Mouse (Mus musculus) lung, postnatal 14 days (tissue): Measurements from ENCODE around the gene Rbbp8nl.

Source experiments
- DNase-seq: peaks from one replicate; pipeline ENCODE4 v3.0.0; 2021

Rbbp8nl gene

GRCm38 (mm10) chr2:180289440-180290108 lies at the start of gene Rbbp8nl:
Gene Rbbp8nl (minus strand): TSS chr2:180289879.
- peak; percentile 78 for DNase-seq

DNA sequence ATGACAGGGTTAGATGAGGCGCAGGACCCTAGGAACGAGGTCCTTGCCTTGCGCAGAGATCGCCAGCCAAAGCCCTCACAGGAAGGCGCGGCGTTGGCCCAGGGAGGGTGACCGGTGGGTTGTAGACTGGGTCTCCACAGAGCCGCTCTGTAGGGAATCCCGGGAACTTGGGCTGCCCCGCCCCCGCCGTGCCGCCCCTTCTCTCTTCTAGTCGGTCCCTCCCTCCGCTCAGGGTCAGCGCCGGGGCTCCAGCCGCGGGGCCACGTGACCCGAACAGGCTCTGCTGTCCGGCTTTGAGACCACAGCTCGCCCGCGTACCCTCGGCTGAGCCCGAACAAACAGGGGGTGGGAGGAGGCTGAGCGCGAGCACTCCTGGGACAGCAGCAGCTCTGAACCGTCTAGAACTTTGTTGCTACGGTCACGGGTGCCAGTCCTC lies 44.9 kb upstream of the Rbbp8nl start, which contains the start of gene Gata5:
Gene Gata5, minus strand, starts transcription at position 149 of the 436 bp plus-strand sequence.
- DNase-seq, result peak; percentile 75

DNA sequence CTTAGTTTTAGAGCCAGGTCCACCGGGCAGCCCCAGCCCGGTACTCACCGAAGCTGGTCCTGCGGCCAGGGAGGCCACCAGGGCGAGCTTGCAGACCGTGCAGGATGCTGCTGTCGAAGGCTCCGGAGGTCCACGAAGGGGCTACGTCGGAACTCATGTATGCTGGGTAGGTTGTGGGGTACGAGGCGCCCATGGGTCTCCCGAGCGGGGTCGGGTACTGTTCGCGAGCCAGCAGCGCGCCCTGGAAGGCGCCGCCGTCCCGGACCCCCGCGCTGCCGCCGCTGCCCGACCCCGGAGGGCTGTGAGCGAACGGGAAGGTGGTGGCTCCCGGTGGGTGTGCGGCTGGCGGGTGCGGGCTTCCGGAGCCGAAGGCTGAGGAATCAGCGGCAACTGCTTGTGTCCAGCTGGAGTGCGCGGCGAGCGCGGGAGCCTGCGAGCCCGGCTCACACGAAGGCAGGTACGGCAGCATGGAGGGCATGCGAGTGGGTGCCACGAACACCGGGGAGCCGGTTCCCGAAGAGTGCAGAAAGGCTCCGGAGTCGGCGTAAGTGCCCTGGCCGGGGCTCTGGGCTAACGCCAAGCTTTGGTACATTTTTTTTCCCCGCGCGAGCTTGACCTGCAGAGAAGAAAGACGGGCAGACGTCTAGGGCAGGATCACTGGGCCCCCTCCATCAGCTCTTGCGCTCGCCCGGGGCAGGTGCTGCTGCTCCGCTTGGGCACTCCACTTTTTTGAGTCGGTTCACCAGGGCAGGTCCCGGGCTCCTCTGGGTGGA lies 44.3 kb upstream of the Rbbp8nl start:
- no peak for DNase-seq

GRCm38 (mm10) chr2:180329466-180329865 lies 39.8 kb upstream of the Rbbp8nl start:
- no peak for DNase-seq

- DNase-seq, result peak; percentile 53
Observed at GRCm38 (mm10) chr2:180322674-180323355, 33.1 kb upstream of the Rbbp8nl start.

DNA sequence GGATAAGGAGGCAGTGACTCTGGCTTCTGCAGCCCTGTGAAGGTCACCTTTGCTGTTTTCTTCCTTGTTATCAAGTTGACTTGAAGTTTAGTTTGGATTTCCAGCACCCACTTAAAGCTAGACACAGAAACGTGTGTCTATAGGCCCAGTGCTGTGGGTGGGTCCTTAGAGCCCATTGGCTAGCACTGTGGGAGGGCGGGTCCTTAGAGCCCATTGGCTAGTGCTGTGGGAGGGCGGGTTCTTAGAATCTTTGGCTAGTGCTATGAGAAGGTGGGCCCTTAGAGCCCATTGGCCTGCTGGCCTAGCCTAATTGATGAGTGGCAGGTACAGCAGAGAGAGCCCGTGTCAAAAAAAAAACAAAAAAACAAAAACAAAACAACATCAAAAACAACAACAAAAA lies 30.5 kb upstream of the Rbbp8nl start:
- DNase-seq, result no peak

DNA sequence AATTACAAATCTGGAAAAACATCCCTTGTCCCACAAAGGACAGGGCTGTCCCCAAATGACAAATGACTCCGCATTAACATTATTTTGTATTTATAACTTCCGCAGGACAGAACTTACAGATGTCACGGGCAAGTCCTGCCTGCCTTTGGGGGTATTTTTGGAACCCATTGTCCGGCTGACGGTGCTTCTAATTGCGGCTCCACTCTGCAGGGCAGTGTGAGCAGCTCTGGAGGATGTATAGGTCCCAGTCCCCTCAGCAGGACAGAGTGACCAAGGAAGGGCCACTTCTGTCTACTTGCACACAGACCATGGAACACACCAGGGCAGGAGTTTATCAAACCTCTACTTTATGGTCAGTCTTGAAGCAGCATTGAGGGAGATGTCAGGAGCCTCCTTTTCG lies 27.9 kb upstream of the Rbbp8nl start:
- DNase-seq, result no peak

- no peak for DNase-seq
Observed at GRCm38 (mm10) chr2:180314292-180314691, 24.6 kb upstream of the Rbbp8nl start.

- no peak for DNase-seq
Observed at GRCm38 (mm10) chr2:180311147-180311546, 21.5 kb upstream of the Rbbp8nl start.

DNA sequence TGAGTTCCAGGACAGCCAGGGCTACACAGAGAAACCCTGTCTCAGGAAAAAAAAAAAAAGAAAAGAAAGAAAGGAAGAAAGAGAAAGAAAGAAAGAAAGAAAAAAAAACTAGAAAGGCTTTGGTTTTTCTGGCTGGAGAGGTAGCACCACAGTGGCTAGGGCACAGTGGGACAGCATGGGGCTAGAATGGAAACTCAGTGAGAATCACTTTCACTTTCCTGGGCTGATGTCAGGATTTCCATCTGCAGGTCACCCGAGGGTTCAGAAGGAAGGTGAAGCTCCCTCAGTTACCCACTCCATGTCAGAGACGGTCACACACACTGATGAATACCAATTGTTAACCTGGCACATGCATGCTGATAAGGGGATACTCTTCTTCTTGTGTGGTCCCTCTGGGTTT lies 18.0 kb upstream of the Rbbp8nl start:
- no peak for DNase-seq

DNA sequence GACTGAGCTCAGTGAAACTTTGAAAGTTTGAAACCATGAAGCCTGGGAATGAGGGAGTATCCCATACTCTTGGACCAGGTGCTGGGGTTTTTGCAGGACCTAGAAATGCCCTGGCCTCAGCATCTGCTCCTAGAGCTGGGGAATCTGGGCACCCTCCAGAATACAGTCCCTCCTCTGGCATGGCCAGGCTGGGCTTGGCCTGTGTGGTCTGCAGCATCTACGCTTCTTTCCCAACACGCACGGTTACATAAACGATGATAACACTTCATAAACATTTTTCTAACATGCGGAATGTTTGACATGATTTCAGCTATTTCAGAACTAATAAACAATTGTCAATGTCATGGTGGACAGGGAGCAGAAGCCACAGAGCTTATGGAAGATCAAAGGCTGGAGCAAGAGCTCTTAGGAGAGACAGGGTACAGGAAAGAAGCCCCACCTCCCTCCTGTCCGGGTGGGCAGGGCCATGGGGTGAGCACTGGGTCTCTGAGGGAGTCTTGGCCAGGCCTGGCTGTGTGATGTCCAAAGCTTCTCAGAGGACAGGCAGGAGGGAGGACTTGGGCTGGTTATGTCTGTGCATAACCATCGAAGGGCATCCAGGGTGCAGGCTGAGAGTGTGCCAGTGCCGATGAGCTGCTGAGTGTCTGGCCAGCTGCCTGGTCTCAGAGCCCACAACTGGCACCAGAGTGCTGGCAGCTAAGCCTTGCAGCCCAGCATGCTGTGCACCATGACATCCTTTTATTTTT lies 16.9 kb upstream of the Rbbp8nl start:
- peak; percentile 61 for DNase-seq

DNA sequence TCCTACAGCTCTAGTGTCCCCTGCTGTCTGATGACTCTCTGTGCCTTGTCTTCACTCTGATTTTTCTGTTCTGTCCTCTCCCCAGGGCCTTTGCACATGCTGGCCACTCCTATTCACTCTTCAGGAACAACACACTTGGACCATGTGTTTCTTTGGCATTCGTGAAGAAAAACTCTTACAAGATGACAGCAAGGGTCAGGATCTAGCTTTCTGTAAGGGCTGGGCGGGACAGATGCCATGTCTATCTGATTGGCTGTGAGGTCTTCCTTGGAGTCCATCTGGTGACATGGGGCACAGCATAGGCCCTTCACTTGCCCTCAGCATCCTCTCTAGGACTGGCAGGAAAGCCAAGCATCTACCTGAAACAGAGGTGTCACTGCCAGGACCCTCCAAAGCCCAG lies 16.3 kb upstream of the Rbbp8nl start:
- DNase-seq, result no peak

GRCm38 (mm10) chr2:180305490-180305889 lies 15.8 kb upstream of the Rbbp8nl start:
- no peak for DNase-seq

DNA sequence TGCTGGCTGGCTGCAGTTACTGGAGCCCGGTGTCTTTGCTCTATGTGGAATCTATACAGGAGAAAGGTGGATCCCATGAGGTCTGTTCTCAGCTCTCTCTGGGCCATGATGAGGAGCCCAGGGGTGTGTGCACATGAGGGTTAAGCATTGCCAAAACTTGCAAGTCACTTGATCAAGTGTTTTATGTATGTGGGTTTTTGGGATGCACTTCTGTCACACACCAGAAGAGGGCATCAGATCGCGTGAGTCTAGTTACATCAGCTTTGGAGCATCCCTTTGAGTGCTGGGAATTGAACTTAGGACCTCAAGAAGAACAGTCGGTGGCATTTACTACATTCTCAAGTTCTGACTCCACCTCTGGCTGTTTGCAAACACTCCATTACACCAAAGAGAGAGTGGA lies 14.9 kb upstream of the Rbbp8nl start:
- no peak for DNase-seq

- peak; percentile 57 for DNase-seq
Observed at GRCm38 (mm10) chr2:180303468-180303867, 13.8 kb upstream of the Rbbp8nl start.

DNA sequence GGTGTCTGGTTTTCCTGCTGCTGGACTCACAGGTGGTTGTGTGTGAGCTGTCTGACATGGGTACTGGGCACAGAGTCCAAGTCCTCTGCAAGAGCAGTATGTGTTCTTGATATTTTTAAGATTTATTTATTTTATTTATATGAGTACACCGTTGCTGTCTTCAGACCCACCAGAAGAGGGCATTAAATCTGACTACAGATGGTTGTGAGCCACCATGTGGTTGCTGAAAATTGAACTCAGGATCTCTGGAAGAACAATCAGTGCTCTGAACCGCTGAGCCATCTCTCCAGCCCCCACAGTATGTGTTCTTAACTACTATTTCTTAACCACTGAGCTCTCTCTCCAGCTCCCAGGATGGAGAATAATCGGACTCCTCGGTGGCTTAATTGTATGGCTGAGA lies 12.5 kb upstream of the Rbbp8nl start:
- DNase-seq, result no peak

DNA sequence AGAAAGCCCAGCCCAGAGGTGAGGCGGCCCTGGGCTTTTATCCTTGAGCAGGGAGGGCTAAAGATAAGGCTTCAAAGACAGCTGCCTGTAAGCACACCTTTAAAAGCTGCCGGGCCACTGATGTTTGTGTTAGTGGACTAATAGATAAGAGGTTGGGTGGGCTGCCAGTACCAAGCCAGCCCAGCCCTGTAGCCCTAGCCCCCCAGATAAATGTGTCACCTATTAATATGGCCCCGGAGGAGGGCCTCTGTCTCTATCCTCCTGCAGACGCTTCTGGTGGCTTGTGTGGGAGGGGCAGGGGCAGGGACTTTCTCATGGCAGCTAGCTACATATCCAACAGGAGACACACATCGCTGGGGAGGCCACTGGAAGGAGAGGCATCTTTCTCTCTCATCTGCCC lies 11.1 kb upstream of the Rbbp8nl start:
- DNase-seq, result no peak

DNA sequence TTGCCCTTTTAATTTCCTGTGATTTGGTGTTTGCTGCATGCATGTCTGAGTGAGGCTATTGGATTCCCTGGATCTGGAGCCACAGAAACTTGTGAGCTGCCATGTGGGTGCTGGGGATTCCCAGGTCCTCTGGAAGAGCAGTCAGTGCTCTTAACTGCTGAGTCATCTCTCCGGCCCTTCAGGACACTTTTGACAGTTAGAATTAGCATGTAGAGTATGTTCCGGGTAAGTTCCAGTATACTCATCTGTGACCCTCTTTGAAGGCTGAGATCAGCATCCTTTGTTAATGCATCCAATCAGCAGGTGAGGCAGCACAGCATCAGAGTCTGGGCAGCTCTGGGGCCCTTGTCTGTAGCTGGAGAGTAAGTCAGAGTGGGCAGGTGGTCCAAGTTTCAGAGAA lies 10.6 kb upstream of the Rbbp8nl start:
- no peak for DNase-seq

DNA sequence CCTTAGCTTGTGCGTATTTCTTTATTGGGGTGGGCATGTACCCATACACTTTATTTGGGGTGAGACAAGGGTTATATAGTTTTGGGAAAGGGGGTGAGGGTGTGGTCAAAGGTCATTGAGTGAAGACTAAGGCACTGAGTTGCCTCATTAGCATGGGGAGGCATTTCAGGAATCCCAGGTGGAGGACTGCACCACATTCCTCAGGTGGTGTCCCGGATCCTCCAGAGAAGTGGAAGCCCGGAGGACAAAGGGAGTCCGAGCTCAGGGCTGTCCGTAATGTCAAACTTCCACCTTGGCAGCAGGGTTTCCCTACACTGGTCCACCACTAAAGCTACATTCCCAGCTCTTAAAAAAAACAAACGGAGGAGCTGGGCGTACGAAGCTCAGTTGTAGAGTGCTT lies 3.2 kb upstream of the Rbbp8nl start:
- DNase-seq, result no peak

DNA sequence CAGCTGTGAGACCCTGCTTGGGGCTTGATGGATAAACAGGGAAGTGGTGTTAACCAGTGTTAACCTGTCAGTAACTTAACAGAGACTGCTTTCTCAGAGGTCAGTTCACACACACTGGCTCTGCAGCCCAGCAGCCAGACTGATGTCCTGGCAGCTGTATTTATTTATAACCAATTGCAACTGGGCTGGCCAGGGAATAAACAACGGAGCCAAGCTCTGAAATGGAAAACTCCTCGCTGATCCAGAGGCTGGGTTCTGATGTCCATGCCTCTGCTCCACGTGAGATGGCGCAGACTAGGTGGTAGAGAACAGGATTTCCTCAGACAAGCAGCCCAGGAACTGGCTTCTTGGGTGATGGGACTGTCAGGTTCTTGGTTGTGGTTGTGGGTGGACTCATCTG lies 2.3 kb upstream of the Rbbp8nl start:
- peak; percentile 40 for DNase-seq

- DNase-seq, result no peak
Observed at GRCm38 (mm10) chr2:180291566-180291965, 1.9 kb upstream of the Rbbp8nl start.

DNA sequence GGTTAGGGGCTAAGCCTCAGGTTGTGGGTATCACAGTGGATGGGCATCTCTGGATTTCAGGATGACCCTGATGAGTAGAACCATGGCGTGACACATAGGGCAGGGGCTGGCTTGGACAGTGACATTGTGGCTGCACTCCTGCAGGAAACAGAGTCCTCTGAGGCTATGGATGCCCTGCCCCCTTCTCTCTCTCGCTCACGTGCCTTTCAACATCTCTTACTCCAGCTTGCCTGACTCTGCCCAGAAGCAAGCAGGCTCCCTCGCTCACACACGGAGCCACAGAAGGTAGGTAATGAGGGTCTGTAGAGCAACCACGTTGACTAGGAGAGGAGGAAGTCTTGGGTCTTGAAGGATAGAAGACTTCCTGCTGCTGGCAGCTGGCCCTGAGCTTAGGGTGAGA lies 824 bp upstream of the Rbbp8nl start:
- DNase-seq, result no peak

DNA sequence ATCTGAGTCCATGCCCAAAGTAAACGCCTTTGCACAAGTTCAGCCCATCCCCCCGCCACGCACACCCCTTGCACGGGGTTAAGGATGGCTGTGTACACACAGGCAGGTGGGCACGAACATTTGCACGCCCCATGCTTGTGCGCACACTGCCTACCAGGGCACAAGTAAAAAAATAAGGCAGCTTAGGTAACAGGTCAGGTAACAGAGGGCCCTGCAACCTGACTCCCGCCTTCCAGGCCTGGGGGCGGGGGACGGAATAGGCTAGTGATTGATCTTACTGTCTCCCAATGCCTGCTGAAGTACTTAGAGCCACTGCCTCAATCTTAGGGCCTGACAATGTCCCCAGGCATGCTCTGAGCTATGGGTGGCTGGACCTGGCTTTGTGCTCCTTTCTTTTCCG lies 713 bp downstream of the Rbbp8nl start:
- DNase-seq, result no peak
